Mouse (Mus musculus) myocyte (in vitro differentiated cells): ENCODE data around the gene Xpo6. TPM values are rescaled to one million over a fixed set of nuclear protein-coding genes. Genes with fewer than 3 reads are reported as not detected.

ENCODE experiments used
- H3K27me3 ChIP-seq: one replicate; pipeline ENCODE4 v1.6.1; 2011; ENCODE audit not compliant: control insufficient read depth, insufficient read depth, insufficient read length
- H3K36me3 ChIP-seq: one replicate; pipeline ENCODE4 v1.6.1; 2011; ENCODE audit not compliant: control insufficient read depth, insufficient read depth
- H3K4me2 ChIP-seq: one replicate; pipeline ENCODE4 v1.6.1; 2011; ENCODE audit warnings: low read depth, control low read depth
- H3K4me3 ChIP-seq: one replicate; pipeline ENCODE4 v1.5.1; 2011; ENCODE audit warnings: mild to moderate bottlenecking, control low read depth, moderate library complexity
- H3K79me2 ChIP-seq: one replicate; pipeline ENCODE4 v1.6.1; 2011; ENCODE audit not compliant: control insufficient read depth, insufficient read depth
- H3ac ChIP-seq: one replicate; pipeline ENCODE4 v1.6.1; 2011; ENCODE audit not compliant: control insufficient read depth, insufficient read length
- CEBPB ChIP-seq: IDR thresholded peaks from 2 replicates; pipeline ENCODE4 v1.6.1; 2011; ENCODE audit warnings: mild to moderate bottlenecking, moderate library complexity; ENCODE audit not compliant: poor library complexity, insufficient read depth, severe bottlenecking
- E2F4 ChIP-seq: IDR thresholded peaks from one replicate; pipeline ENCODE4 v1.6.1; 2011; ENCODE audit warnings: mild to moderate bottlenecking, control low read depth, moderate library complexity; ENCODE audit not compliant: insufficient read depth
- MAX ChIP-seq: IDR thresholded peaks from one replicate; pipeline ENCODE4 v1.6.1; 2011; ENCODE audit warnings: low read depth, mild to moderate bottlenecking, control low read depth
- MYOD1 ChIP-seq, 3 experiments: IDR thresholded peaks; one replicate each; pipeline ENCODE4 v1.6.1; 2011; ENCODE audit warnings: control low read depth in 2 of 3, low read depth in 2 of 3, mild to moderate bottlenecking in 2 of 3, moderate library complexity in 1 of 3; ENCODE audit not compliant: insufficient read length in 2 of 3, control insufficient read depth in 1 of 3
- MYOG ChIP-seq, 3 experiments: IDR thresholded peaks; one replicate each; pipeline ENCODE4 v1.6.1; 2011; ENCODE audit warnings: control low read depth in 2 of 3, low read depth in 2 of 3, mild to moderate bottlenecking in 2 of 3; ENCODE audit not compliant: insufficient read length in 2 of 3, control insufficient read depth in 1 of 3, insufficient read depth in 1 of 3
- POLR2A ChIP-seq: IDR thresholded peaks from one replicate; pipeline ENCODE4 v1.6.1; 2011; ENCODE audit warnings: low read depth, mild to moderate bottlenecking, control low read depth, moderate library complexity; ENCODE audit not compliant: insufficient read length
- POLR2AphosphoS2 ChIP-seq: IDR thresholded peaks from one replicate; pipeline ENCODE4 v1.6.1; 2011; ENCODE audit warnings: low read depth, control low read depth; ENCODE audit not compliant: insufficient read length
- REST ChIP-seq: IDR thresholded peaks from one replicate; pipeline ENCODE4 v1.6.1; 2011; ENCODE audit warnings: mild to moderate bottlenecking, control low read depth, moderate library complexity; ENCODE audit not compliant: insufficient read depth, insufficient read length
- SRF ChIP-seq: IDR thresholded peaks from one replicate; pipeline ENCODE4 v1.6.1; 2011; ENCODE audit warnings: low read depth; ENCODE audit not compliant: control insufficient read depth, insufficient read length
- TCF12 ChIP-seq: IDR thresholded peaks from one replicate; pipeline ENCODE4 v1.6.1; 2011; ENCODE audit warnings: mild to moderate bottlenecking, control low read depth; ENCODE audit not compliant: poor library complexity, insufficient read depth, severe bottlenecking
- TCF3 ChIP-seq: IDR thresholded peaks from one replicate; pipeline ENCODE4 v1.6.1; 2011; ENCODE audit warnings: low read depth, control low read depth; ENCODE audit not compliant: insufficient read length
- USF1 ChIP-seq: IDR thresholded peaks from one replicate; pipeline ENCODE4 v1.6.1; 2011; ENCODE audit warnings: low read depth, mild to moderate bottlenecking, control low read depth, moderate library complexity
- polyA plus RNA-seq: library from polyadenylated mRNA; unstranded; fragments of >200 nt; fragmentation: generic; extraction: Trizol; gene quantifications from one replicate; pipeline ENCODE4 v1.2.1, GENCODE M21; 2012; ENCODE audit warnings: missing spikeins

The Xpo6 gene
- polyA plus RNA-seq, 1 experiment: 36.4 TPM

DNA sequence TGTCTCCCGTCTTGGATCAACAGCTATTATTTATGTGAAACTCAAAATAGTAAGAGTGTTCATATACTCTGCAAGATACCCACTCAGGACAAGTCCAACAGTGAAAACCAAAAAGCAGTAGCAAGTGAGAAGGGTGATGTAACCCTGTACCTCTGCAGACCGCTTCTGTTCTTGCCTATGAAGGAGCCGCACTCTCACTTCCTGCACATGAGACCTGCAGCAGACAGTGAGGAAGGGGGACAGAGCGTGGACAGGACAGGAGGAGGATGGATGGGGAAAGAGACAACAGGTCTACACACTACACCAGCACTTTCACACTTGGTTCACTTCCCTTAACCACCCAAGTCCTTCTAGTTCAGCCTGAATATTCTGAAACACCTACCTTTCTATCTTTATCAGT lies 48.0 kb downstream of the Xpo6 start:
- Histone ChIP-seq H3K4me2 (no peak overlapping the region), H3ac (no peak overlapping the region), H3K27me3 (no peaks in the 10 kb centered on the region), H3K79me2 (no peaks in the 10 kb centered on the region), H3K4me3 (no peak overlapping the region), H3K36me3 (peaks cover 33% of the 10 kb centered on the region)
- TF ChIP-seq TCF3 (no peak), MYOG (IDR thresholded peaks at IDR 0.05; ENCODE audit: control insufficient read depth in 1 of 3, insufficient read depth in 1 of 3, insufficient read length in 2 of 3, low read depth in 2 of 3) (no peak), TCF12 (no peak), CEBPB (no peak), POLR2A (no peak), E2F4 (no peak)

- Histone ChIP-seq H3K4me2 (no peak overlapping the region), H3K79me2 (no peaks in the 10 kb centered on the region), H3K36me3 (peaks cover 34% of the 10 kb centered on the region), H3ac (no peak overlapping the region), H3K4me3 (no peak overlapping the region), H3K27me3 (no peaks in the 10 kb centered on the region)
- TF ChIP-seq MYOG (IDR thresholded peaks at IDR 0.05; ENCODE audit: control insufficient read depth in 1 of 3, insufficient read depth in 1 of 3, insufficient read length in 2 of 3, low read depth in 2 of 3) (no peak), TCF12 (no peak), E2F4 (no peak), MAX (no peak), TCF3 (no peak), REST (no peak), SRF (no peak), USF1 (no peak), POLR2AphosphoS2 (no peak), MYOD1 (IDR thresholded peaks at IDR 0.05; ENCODE audit: control insufficient read depth in 1 of 3, insufficient read length in 2 of 3, low read depth in 2 of 3) (no peak), POLR2A (no peak), CEBPB (no peak)
Observed at GRCm38 (mm10) chr7:126146156-126146555, 54.1 kb downstream of the Xpo6 start.

- Histone ChIP-seq H3K79me2 (no peaks in the 10 kb centered on the region), H3K4me2 (no peak overlapping the region), H3K4me3 (no peak overlapping the region), H3K36me3 (peaks cover 44% of the 10 kb centered on the region), H3ac (no peak overlapping the region), H3K27me3 (no peaks in the 10 kb centered on the region)
- TF ChIP-seq MYOG (IDR thresholded peaks at IDR 0.05; ENCODE audit: control insufficient read depth in 1 of 3, insufficient read depth in 1 of 3, insufficient read length in 2 of 3, low read depth in 2 of 3) (no peak), USF1 (no peak), TCF12 (no peak), MAX (no peak), E2F4 (no peak), POLR2AphosphoS2 (no peak), TCF3 (no peak), SRF (no peak), POLR2A (no peak), REST (no peak), MYOD1 (IDR thresholded peaks at IDR 0.05; ENCODE audit: control insufficient read depth in 1 of 3, insufficient read length in 2 of 3, low read depth in 2 of 3) (no peak), CEBPB (no peak)
Observed at GRCm38 (mm10) chr7:126144364-126144763, 55.9 kb downstream of the Xpo6 start.

DNA sequence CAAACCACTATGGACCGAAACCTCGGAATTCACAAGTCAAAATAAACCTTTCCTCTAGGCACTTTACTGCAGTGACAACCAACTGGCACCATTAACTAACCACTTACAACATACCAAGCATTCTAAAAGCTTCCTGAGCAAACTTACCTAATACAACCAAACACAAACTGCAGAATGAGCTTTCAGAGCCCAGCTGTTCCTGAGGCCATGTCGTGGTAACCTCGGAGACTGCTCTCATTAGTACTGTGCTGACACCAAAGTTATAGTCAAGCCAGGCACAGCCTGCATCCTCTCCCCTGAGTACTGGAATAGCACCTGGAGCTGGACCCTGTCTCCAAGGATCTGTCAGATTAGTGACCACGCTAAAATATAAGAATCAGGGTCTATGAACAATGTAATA lies 62.5 kb downstream of the Xpo6 start:
- Histone ChIP-seq H3K79me2 (peaks cover 3% of the 10 kb centered on the region), H3K4me2 (no peak overlapping the region), H3K4me3 (no peak overlapping the region), H3K27me3 (no peaks in the 10 kb centered on the region), H3K36me3 (peaks cover 28% of the 10 kb centered on the region), H3ac (no peak overlapping the region)
- TF ChIP-seq MYOD1 (IDR thresholded peaks at IDR 0.05; ENCODE audit: control insufficient read depth in 1 of 3, insufficient read length in 2 of 3, low read depth in 2 of 3): peak in 2 of 3 experiments; percentile 33 to 68
- TF ChIP-seq MYOG (IDR thresholded peaks at IDR 0.05; ENCODE audit: control insufficient read depth in 1 of 3, insufficient read depth in 1 of 3, insufficient read length in 2 of 3, low read depth in 2 of 3): peak; percentile 19 to 76 (median 61)
- no peak for TF ChIP-seq E2F4
- no peak for TF ChIP-seq TCF3
- peak; percentile 5 for TF ChIP-seq TCF12

DNA sequence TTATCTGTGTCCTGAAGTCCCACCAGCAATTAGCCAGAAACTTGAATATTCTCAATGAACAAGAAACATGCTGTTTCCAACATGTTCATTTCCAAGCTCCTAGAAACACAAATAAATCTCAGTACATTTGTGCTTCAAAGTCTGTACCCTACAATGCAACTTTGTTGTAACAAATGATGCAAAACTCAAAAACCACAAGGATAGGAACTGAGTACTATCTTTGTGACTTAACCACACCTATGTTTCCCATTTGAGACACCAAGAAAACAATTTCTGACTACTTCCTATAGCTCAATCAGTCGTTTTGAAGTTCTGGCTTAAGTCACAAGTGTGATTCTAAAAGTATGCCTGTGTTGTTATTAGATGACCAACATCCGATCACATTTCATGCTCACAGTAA lies 64.9 kb downstream of the Xpo6 start:
- no peak for TF ChIP-seq TCF12
- no peak for TF ChIP-seq POLR2AphosphoS2
- no peak for TF ChIP-seq REST
- no peak for TF ChIP-seq TCF3
- TF ChIP-seq CEBPB: no peak
- TF ChIP-seq MYOD1 (IDR thresholded peaks at IDR 0.05; ENCODE audit: control insufficient read depth in 1 of 3, insufficient read length in 2 of 3, low read depth in 2 of 3): no peak
- no peak for TF ChIP-seq USF1
- no peak for TF ChIP-seq POLR2A
- TF ChIP-seq E2F4: no peak
- no peak for TF ChIP-seq SRF
- no peak for TF ChIP-seq MAX
- no peak for TF ChIP-seq MYOG (IDR thresholded peaks at IDR 0.05; ENCODE audit: control insufficient read depth in 1 of 3, insufficient read depth in 1 of 3, insufficient read length in 2 of 3, low read depth in 2 of 3)
- Histone ChIP-seq H3ac (no peak overlapping the region), H3K79me2 (peaks cover 3% of the 10 kb centered on the region), H3K36me3 (peaks cover 26% of the 10 kb centered on the region), H3K27me3 (no peaks in the 10 kb centered on the region), H3K4me3 (no peak overlapping the region), H3K4me2 (no peak overlapping the region)
